Mouse (Mus musculus) liver, embryonic 13.5 days (tissue): Measurements from ENCODE around the gene Slc7a8. TPM values are rescaled to one million over a fixed set of nuclear protein-coding genes. Genes with fewer than 3 reads are reported as not detected.

Experiments used
- ATAC-seq: fragments of 200-750 bp; cut with Nextera tagmentation; 2 replicates; pipeline ENCODE4 v1.8.0; 2017; ENCODE audit warnings: low read depth, mild to moderate bottlenecking, moderate number of reproducible peaks, moderate library complexity
- DNase-seq: peaks from one replicate; pipeline ENCODE4 v3.0.0; 2022
- H3K27ac ChIP-seq: fragments of 300-500 bp; sonication (generic); 2 replicates; pipeline ENCODE4 v1.5.1; 2015; ENCODE audit warnings: moderate library complexity, mild to moderate bottlenecking, inconsistent platforms
- H3K27me3 ChIP-seq: fragments of 300-500 bp; sonication (generic); 2 replicates; pipeline ENCODE4 v1.6.1; 2015; ENCODE audit warnings: mild to moderate bottlenecking, inconsistent platforms
- H3K36me3 ChIP-seq: fragments of 300-500 bp; sonication (generic); 2 replicates; pipeline ENCODE4 v1.6.1; 2015; ENCODE audit warnings: mild to moderate bottlenecking, inconsistent platforms
- H3K4me1 ChIP-seq: fragments of 300-500 bp; sonication (generic); replicated peaks from 2 replicates; pipeline ENCODE4 v1.6.1; 2015; ENCODE audit warnings: inconsistent platforms
- H3K4me2 ChIP-seq: fragments of 300-500 bp; sonication (generic); 2 replicates; pipeline ENCODE4 v1.6.1; 2015; ENCODE audit warnings: inconsistent platforms, mild to moderate bottlenecking, moderate library complexity
- H3K4me3 ChIP-seq: fragments of 300-500 bp; sonication (generic); replicated peaks from 2 replicates; pipeline ENCODE4 v1.5.1; 2015; ENCODE audit warnings: mild to moderate bottlenecking, inconsistent platforms
- H3K9ac ChIP-seq: fragments of 300-500 bp; sonication (generic); 2 replicates; pipeline ENCODE4 v1.6.1; 2015; ENCODE audit warnings: mild to moderate bottlenecking, inconsistent platforms
- H3K9me3 ChIP-seq: fragments of 300-500 bp; sonication (generic); replicated peaks from 2 replicates; pipeline ENCODE4 v1.6.1; 2016; ENCODE audit warnings: inconsistent platforms
- WGBS: fragments of 180-500 bp; shearing (Covaris S2); methylation state at CpG from one replicate; pipeline ENCODE4 v1.1.7; 2015; ENCODE audit not compliant: insufficient replicate concordance; 5-methylcytosine and 5-hydroxymethylcytosine counted together
- polyA plus RNA-seq: library from polyadenylated mRNA; unstranded; fragments of >200 nt; fragmentation: Nextera tagmentation; extraction: Ambion mirVana; gene quantifications from 2 replicates; pipeline ENCODE4 v1.2.1, GENCODE M21; 2015

Slc7a8 gene
- polyA plus RNA-seq, 1 experiment from 2014 or later = 2.1 TPM

DNA sequence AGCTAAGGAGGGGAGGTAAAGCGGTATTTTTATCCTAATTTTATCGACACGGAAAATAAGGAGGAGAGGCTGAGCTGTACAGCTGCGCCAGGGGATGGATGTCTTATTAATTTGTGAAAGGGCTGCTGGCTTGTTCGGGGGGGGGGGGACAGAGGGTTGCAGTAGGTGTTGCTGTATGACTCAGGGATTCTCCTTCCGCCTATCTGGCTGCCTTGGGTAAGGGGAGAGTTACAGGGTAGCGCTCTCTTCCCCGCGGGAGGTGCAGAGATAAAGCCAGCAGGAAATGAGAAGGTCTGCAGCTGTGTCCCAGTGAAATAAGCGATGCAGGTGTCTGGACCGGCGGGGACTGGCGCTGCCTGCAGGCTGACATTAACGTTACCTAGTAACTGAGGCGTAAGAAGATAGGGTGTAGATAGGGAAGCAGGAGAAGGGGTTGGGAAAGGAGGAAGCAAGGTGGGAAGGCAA, 67.1 kb downstream of the Slc7a8 start:
- peak overlapping the region; percentile 3; the same call in 1 of the 2 replicates for H3K9ac ChIP-seq
- H3K9me3 ChIP-seq = no peaks in the 10 kb centered on the region
- ATAC-seq (peak; percentile 33; the same call in 1 of the 2 replicates), DNase-seq (peak; percentile 20)
- H3K4me3 ChIP-seq = peak overlapping the region; percentile 45
- H3K27me3 ChIP-seq = peaks cover 35% of the 10 kb centered on the region
- no peak overlapping the region for H3K27ac ChIP-seq
- whole genome bisulfite sequencing = 2% methylated on average over 15 of the region's 15 CpGs
- no peaks in the 10 kb centered on the region for H3K36me3 ChIP-seq
- H3K4me2 ChIP-seq = peak overlapping the region; percentile 67
- H3K4me1 ChIP-seq = peaks cover 21% of the 10 kb centered on the region

DNA sequence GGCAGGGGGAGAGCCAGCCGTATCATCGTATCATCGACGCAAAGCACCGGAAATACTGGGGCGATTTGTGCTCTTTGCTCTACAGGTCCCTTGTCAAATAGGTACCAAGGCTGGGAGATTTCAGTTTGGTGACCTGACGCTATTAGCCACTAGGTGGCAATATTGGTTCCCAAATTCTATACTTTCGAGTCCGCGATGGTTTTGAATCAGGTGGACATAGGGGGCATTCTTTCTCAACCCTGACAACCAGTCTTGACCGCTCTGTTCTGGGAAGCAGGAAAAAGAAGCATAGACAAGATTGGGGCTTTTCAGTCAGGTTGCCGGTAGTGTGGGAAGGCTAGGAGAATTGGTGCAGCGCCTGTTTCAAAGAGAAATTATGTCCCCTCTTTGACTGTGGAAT, 67.6 kb downstream of the Slc7a8 start:
- peak overlapping the region; percentile 67 for H3K4me2 ChIP-seq
- no peaks in the 10 kb centered on the region for H3K36me3 ChIP-seq
- no peak overlapping the region for H3K27ac ChIP-seq
- H3K27me3 ChIP-seq = peaks cover 40% of the 10 kb centered on the region
- ATAC-seq = no peak
- H3K9me3 ChIP-seq = no peaks in the 10 kb centered on the region
- H3K4me3 ChIP-seq = peak overlapping the region; percentile 45
- WGBS = under 1% methylated on average over 13 of the region's 13 CpGs
- H3K4me1 ChIP-seq = peaks cover 21% of the 10 kb centered on the region
- 0 out of 2 replicates have a peak overlapping the region, but pooled peaks have one; percentile 3 for H3K9ac ChIP-seq
- peak; percentile 61 for DNase-seq

DNA sequence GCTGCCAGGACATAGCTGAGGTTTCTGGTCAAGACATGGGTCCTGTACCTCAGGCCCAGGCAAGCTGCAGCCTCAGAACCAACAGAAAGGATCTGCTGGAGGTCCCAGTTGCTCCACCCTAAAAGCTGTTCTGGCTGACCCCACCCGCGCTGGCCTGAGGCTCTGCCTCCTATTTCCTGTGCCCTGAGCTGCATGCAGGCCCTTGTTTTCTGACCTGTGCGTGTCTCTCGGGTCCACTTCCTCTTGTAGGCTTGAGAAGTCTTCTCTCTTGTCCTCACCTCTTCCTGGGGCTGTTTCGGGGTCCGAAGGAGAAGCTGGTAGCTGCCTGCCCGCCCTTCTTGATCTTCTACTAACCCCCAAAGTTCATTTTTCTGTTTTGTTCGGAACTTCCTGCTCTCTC, 68.9 kb downstream of the Slc7a8 start:
- Histone ChIP-seq H3K9me3 (no peaks in the 10 kb centered on the region), H3K4me2 (no peak overlapping the region), H3K36me3 (no peaks in the 10 kb centered on the region), H3K27ac (peak overlapping the region; percentile 58), H3K27me3 (peaks cover 53% of the 10 kb centered on the region), H3K9ac (no peak overlapping the region), H3K4me3 (no peak overlapping the region), H3K4me1 (peaks cover 25% of the 10 kb centered on the region)
- WGBS = 28% methylated on average over 8 of the region's 8 CpGs
- DNase-seq (no peak), ATAC-seq (no peak)

DNA sequence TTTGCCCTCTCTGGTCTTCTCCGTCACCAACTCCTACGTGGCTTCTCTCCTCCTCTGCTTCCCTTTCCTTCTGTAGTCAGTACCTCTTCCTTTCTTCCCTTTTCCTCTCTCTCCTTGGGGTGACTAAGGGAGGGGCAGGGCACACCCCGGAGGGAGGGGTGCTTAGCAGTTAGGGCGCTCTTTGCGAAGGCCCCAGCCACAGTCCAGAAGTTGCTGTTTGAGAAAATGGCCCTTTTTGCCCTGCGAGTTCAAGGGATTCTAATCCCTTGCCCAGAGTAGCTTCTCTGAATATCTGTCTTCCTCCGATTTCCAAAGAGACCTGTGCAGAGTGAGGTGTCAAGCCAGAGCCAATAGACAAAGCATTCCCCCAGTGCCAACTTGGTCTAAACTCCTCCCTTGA, 69.7 kb downstream of the Slc7a8 start, which contains the start of gene Cebpe:
TSS of gene Cebpe (minus strand) at position 101 of the 400 bp plus-strand sequence.
- 60% methylated on average over 7 of the region's 7 CpGs for WGBS
- H3K36me3 ChIP-seq = no peaks in the 10 kb centered on the region
- H3K9ac ChIP-seq = 0 out of 2 replicates have a peak within 1 kb of the TSS, but pooled peaks have one; percentile 1
- no peaks in the 10 kb centered on the region for H3K9me3 ChIP-seq
- H3K27me3 ChIP-seq = peaks cover 61% of the 10 kb centered on the region
- peaks cover 30% of the 10 kb centered on the region for H3K4me1 ChIP-seq
- H3K27ac ChIP-seq = peak within 1 kb of the TSS; percentile 58
- DNase-seq (no peak), ATAC-seq (no peak)
- no peak within 1 kb of the TSS for H3K4me2 ChIP-seq
- peak within 1 kb of the TSS; percentile 1; the same call in 1 of the 2 replicates for H3K4me3 ChIP-seq

DNA sequence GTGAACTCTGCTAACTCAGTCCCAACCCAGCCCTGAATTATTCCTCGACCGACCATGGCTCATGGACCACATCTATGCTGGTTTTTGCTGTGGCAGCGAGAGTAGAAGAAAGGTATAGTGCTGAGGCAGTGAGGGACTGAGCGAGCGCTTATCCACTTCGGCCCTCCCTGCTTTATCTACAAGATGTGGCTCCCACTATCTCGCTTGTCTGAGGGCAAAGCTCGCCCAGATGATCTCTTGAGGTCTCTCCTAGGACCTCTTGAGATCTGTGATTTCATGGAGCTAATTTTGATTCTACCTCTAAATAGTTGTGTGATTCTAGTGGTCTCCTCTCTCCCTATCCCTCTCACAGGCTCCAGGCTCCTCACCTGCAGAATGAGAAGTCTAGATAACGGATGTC, 72.7 kb downstream of the Slc7a8 start:
- Histone ChIP-seq H3K9ac (no peak overlapping the region), H3K27me3 (peaks cover 71% of the 10 kb centered on the region), H3K36me3 (no peaks in the 10 kb centered on the region), H3K4me3 (no peak overlapping the region), H3K27ac (no peak overlapping the region), H3K4me1 (peaks cover 45% of the 10 kb centered on the region), H3K9me3 (no peaks in the 10 kb centered on the region), H3K4me2 (no peak overlapping the region)
- no peak for ATAC-seq
- WGBS = 33% methylated on average over 9 of the region's 9 CpGs
- DNase-seq = no peak

DNA sequence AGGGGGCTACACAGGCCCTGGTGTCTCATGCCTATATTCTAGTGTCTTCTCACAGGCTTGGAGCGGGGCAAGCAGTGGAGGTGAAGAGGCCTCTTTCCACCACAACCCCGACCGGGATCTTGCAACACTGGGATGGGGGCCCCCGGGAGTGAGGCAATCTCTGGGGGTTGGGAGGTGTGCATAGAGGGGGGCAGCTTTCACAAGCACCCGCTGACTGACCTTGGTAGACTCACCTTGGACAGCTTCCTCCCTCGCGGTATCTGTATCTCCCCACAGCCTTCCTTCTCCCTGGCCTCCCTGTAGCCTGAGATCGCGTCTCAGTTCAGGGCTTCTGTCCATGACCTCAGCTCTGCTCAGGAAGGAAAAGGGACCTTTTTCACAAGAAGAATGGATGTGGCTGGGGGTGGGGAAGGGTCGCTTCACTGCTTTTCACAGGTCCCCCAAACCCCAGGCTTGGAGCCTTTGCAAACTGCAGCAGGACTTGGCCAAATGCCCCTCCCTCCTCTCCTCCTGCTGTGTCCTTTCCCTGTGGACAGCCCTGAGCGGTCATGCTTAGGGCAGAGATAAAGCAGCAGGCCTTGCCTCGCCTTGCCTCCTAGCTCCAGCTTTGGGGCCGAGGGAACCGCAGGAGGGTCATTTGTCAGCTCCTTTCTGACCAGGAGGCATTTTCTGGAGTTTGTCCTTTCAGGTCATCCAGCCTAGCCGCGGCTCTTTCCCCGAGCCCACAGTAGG, 75.0 kb downstream of the Slc7a8 start:
- ATAC-seq = no peak
- Histone ChIP-seq H3K4me1 (peaks cover 33% of the 10 kb centered on the region), H3K27ac (no peak overlapping the region), H3K9ac (no peak overlapping the region; the same call in 1 of the 2 replicates), H3K27me3 (peaks cover 87% of the 10 kb centered on the region), H3K36me3 (no peaks in the 10 kb centered on the region), H3K9me3 (no peaks in the 10 kb centered on the region), H3K4me3 (no peak overlapping the region), H3K4me2 (peak overlapping the region; percentile 48; the same call in 1 of the 2 replicates)
- peak; percentile 22 for DNase-seq
- WGBS = 13% methylated on average over 17 of the region's 17 CpGs

DNA sequence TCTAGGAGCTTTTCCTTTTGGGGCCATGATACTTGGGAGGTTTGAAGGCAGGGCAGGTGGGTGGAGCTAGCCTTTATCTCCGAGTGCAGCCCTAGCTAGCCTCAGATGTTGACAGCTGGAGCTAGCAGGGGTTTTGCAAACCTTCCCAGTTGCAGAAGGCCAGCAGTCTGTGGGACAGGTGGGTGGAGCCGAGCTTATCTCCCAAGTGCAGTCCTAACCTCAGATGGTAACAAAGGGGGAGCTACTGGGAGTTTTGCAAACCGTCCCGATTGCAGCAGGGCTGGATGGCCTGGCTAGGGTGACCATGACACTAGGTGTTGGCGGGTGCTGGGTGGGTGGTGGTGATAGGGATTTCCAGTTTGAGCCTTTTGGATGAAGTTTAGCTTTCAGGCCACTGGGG, 75.9 kb downstream of the Slc7a8 start:
- peak overlapping the region; percentile 53; the same call in 1 of the 2 replicates for H3K27ac ChIP-seq
- H3K4me2 ChIP-seq = peak overlapping the region; percentile 48
- H3K36me3 ChIP-seq = no peaks in the 10 kb centered on the region
- H3K9me3 ChIP-seq = no peaks in the 10 kb centered on the region
- peaks cover 33% of the 10 kb centered on the region for H3K4me1 ChIP-seq
- DNase-seq (peak; percentile 94), ATAC-seq (peak; percentile 92)
- peaks cover 83% of the 10 kb centered on the region for H3K27me3 ChIP-seq
- WGBS = 2% methylated on average over 5 of the region's 5 CpGs
- H3K4me3 ChIP-seq = peak overlapping the region; percentile 18; the same call in 1 of the 2 replicates
- no peak overlapping the region for H3K9ac ChIP-seq

DNA sequence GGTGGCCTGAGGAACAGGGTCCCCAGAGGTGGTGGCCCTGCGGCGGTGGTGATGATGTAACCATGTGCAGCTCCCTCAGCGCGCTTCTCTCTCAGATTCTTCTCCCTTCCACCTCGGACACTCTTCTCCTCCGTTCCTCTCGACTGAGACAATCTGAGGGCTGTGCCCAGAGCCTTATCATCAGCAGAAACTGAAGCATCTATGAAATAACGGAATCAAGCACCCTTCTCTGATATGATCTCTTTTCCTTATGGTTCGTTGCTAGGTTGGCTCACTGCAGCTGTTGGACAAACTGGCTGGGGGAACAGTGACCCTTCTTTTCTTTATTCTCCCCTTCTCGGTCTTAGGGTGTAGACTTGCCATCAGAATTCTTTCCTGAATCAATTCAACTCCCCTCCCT, 78.5 kb downstream of the Slc7a8 start:
- H3K36me3 ChIP-seq = no peaks in the 10 kb centered on the region
- H3K9me3 ChIP-seq = no peaks in the 10 kb centered on the region
- H3K27me3 ChIP-seq = peaks cover 60% of the 10 kb centered on the region
- DNase-seq (no peak), ATAC-seq (no peak)
- no peak overlapping the region for H3K4me2 ChIP-seq
- no peak overlapping the region for H3K9ac ChIP-seq
- H3K4me1 ChIP-seq = peaks cover 29% of the 10 kb centered on the region
- 40% methylated on average over 10 of the region's 10 CpGs for WGBS
- H3K4me3 ChIP-seq = no peak overlapping the region
- no peak overlapping the region for H3K27ac ChIP-seq

DNA sequence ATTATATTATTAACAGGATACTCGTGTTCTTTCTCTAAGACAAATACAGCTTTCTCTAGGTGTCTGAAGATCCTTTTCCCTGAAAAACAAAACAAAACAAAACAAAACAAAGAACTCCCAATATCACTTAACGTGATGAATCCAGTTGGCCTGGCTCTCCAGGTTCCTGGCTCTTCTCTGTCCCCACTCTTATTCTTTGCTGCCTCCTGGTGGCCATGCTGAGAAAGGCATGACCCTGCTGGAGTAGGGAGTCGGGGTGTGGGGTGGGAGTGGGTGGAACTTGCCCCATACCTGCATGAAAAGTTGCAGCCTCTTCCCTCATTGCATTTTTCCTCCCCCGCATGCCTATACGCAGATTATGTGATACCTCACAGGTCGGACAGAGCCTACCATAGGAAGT, 80.4 kb downstream of the Slc7a8 start:
- Histone ChIP-seq H3K27me3 (peaks cover 42% of the 10 kb centered on the region), H3K4me2 (no peak overlapping the region), H3K4me3 (no peak overlapping the region), H3K9ac (no peak overlapping the region), H3K4me1 (peaks cover 22% of the 10 kb centered on the region), H3K9me3 (no peaks in the 10 kb centered on the region), H3K36me3 (no peaks in the 10 kb centered on the region), H3K27ac (no peak overlapping the region)
- ATAC-seq (no peak), DNase-seq (peak; percentile 70)
- 9% methylated on average over 6 of the region's 6 CpGs for WGBS

DNA sequence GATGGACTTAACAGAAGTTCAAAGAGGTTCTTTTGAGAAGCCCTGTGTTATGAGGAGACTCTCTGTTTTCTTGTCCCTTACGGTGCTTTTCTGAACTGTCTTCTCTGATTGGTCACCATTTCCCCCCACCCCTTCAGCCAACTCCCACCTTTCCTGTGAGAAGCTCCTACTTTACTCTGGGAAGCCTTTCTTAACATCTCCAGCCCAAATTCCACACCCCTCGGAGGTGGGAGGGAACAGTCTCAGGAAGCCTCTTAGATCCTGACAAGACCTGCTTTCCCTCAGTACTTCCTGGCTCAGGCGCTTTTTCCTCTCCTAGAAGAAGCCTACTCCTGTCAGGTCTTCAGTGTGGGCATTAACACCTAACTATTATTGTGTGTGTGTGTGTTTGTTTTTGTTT, 82.2 kb downstream of the Slc7a8 start:
- 55% methylated on average over 3 of the region's 3 CpGs for WGBS
- no peak for ATAC-seq
- H3K9ac ChIP-seq = no peak overlapping the region

DNA sequence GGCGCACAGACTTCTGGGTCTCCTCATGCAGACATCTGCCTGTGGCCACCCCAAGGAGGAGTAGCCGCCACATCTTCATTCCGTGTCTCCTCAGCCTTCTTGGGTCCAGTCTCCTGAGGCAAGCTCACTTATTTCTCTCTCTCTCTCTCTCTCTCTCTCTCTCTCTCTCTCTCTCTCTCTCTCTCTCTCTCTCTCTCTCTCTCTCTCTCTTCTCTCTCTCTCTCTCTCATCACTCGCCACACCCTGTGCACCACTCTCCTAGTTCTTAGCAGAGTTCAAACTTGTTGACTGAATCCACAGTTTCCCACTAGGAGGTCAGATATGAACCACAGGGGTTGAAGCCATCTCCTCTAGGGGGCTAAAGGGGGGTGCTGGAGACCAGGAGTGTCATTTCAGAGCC, 83.0 kb downstream of the Slc7a8 start, which contains the start of gene Gm29776:
TSS of gene Gm29776 (minus strand) at position 101 of the 400 bp plus-strand sequence.
- H3K9ac ChIP-seq = no peak within 1 kb of the TSS
- peaks cover 5% of the 10 kb centered on the region; the same call in 1 of the 2 replicates for H3K36me3 ChIP-seq
- no peak within 1 kb of the TSS for H3K4me3 ChIP-seq
- DNase-seq = no peak
- peaks cover 28% of the 10 kb centered on the region for H3K27me3 ChIP-seq
- WGBS = 75% methylated on average over 4 of the region's 4 CpGs
- H3K9me3 ChIP-seq = no peaks in the 10 kb centered on the region
- no peak for ATAC-seq
- no peak within 1 kb of the TSS for H3K27ac ChIP-seq
- H3K4me2 ChIP-seq = no peak within 1 kb of the TSS
- H3K4me1 ChIP-seq = peaks cover 10% of the 10 kb centered on the region

More for the DNA sequence above, 82.2 kb downstream of the Slc7a8 start:
- Histone ChIP-seq H3K4me3 (no peak overlapping the region), H3K4me2 (no peak overlapping the region), H3K9me3 (no peaks in the 10 kb centered on the region), H3K27me3 (peaks cover 36% of the 10 kb centered on the region), H3K4me1 (peaks cover 10% of the 10 kb centered on the region), H3K27ac (no peak overlapping the region), H3K36me3 (0 out of 2 replicates have a peak, but pooled peaks cover 2% of the 10 kb centered on the region)
- no peak for DNase-seq
